Mouse (Mus musculus): ENCODE data around the gene Eci1. TPM values are rescaled to one million over a fixed set of nuclear protein-coding genes. Genes with fewer than 3 reads are reported as not detected.
A peak's percentile ranks its signal among the peaks of the same experiment; 100 is the strongest.

The Eci1 gene
- polyA plus RNA-seq, 1 experiment, result 28.0 TPM

DNA sequence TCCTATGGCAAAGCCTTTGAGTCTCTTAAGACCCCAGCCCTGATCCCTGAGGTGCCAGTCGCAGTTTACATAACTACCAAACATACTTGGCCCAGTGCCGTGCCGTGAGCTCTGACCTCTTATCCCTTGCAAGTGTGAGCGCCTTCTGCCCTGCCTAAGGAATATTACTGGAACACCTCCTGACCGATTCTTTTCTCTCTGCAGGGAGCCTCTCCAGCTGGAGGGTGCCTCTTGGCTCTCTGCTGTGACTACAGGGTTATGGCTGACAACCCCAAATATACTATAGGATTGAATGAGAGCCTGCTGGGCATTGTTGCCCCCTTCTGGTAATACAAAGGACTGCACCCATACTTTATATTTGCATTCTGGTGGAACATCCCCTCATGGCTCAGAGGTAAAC lies 10.6 kb downstream of the Eci1 start:
- Histone ChIP-seq H3K4me3 (ENCODE audit: extremely low read depth, insufficient read depth, insufficient read length) (no peak overlapping the region), H3K27ac (ENCODE audit: insufficient read depth, low read length) (no peak overlapping the region), H3K27me3 (ENCODE audit: control insufficient read depth, insufficient read depth, low read length) (no peaks in the 10 kb centered on the region), H3K4me1 (ENCODE audit: control insufficient read depth, insufficient read depth, insufficient read length) (no peaks in the 10 kb centered on the region), H3K36me3 (ENCODE audit: control insufficient read depth, insufficient read depth, low read length) (peaks cover 15% of the 10 kb centered on the region)
- DNase-seq (ENCODE audit: low read depth in 1 of 2, low spot score in 2 of 2), result peak in 1 of 2 experiments; percentile 29
- WGBS, result 85% methylated on average over 5 of the region's 5 CpGs
- TF ChIP-seq POLR2A (IDR thresholded peaks at IDR 0.05; ENCODE audit: low read depth, low read length) (no peak), CTCF (IDR thresholded peaks at IDR 0.05; ENCODE audit: extremely low read depth, insufficient read depth, insufficient read length, insufficient replicate concordance) (peak; percentile 39; the same call in 1 of the 2 replicates)

DNA sequence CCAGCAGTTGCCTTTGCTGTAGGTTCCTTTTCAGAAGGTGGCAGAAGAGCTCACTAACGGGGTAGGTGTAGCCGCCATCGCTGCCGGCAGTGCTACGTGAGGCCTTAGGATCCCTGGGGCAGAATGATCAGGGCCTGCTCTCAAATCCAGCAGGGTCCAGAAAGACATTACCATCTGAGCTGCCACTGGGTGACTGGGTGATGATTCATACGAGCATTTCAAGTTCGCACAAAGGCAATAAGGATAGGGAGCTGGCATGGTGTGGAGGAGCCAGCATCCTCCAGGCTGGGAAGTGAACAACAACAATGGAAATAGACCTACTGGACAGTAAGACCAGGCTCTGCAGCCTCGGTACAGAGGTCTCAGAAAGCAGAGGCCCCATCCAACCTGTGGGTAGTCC lies 13.9 kb downstream of the Eci1 start:
- Histone ChIP-seq H3K27ac (ENCODE audit: insufficient read depth, low read length) (no peak overlapping the region), H3K4me3 (ENCODE audit: extremely low read depth, insufficient read depth, insufficient read length) (no peak overlapping the region), H3K36me3 (ENCODE audit: control insufficient read depth, insufficient read depth, low read length) (peaks cover 29% of the 10 kb centered on the region), H3K27me3 (ENCODE audit: control insufficient read depth, insufficient read depth, low read length) (no peaks in the 10 kb centered on the region), H3K4me1 (ENCODE audit: control insufficient read depth, insufficient read depth, insufficient read length) (no peaks in the 10 kb centered on the region)
- WGBS, result 96% methylated on average over 8 of the region's 8 CpGs
- no peak for DNase-seq (ENCODE audit: low read depth in 1 of 2, low spot score in 2 of 2)
- TF ChIP-seq CTCF (IDR thresholded peaks at IDR 0.05; ENCODE audit: extremely low read depth, insufficient read depth, insufficient read length, insufficient replicate concordance) (no peak), POLR2A (IDR thresholded peaks at IDR 0.05; ENCODE audit: low read depth, low read length) (no peak)

DNA sequence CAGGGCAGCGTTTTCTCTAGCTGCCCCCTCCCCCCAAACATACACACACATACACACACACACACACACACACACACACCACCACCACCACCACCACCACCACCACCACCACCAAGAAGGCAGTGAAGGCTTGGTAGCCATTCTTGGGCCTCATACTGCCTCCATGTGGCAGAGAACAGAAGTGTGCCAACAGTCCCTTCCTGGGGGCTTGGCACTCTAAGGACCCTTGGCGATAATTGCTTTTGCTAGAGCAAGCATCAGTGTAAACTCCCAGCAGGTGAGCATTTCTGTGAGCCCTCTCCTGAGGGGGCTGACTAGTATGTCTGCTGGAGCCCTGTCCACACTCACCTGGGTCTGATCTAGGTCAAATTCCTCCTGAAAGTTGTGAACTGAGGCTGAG lies 14.7 kb downstream of the Eci1 start:
- no peaks in the 10 kb centered on the region for H3K4me1 ChIP-seq (ENCODE audit: control insufficient read depth, insufficient read depth, insufficient read length)
- no peak overlapping the region for H3K27ac ChIP-seq (ENCODE audit: insufficient read depth, low read length)
- DNase-seq (ENCODE audit: low read depth in 1 of 2, low spot score in 2 of 2), result no peak
- no peak overlapping the region for H3K4me3 ChIP-seq (ENCODE audit: extremely low read depth, insufficient read depth, insufficient read length)
- TF ChIP-seq POLR2A (IDR thresholded peaks at IDR 0.05; ENCODE audit: low read depth, low read length) (no peak), CTCF (IDR thresholded peaks at IDR 0.05; ENCODE audit: extremely low read depth, insufficient read depth, insufficient read length, insufficient replicate concordance) (no peak)
- H3K36me3 ChIP-seq (ENCODE audit: control insufficient read depth, insufficient read depth, low read length), result peaks cover 36% of the 10 kb centered on the region
- 66% methylated on average over 2 of the region's 2 CpGs for WGBS
- H3K27me3 ChIP-seq (ENCODE audit: control insufficient read depth, insufficient read depth, low read length), result no peaks in the 10 kb centered on the region

DNA sequence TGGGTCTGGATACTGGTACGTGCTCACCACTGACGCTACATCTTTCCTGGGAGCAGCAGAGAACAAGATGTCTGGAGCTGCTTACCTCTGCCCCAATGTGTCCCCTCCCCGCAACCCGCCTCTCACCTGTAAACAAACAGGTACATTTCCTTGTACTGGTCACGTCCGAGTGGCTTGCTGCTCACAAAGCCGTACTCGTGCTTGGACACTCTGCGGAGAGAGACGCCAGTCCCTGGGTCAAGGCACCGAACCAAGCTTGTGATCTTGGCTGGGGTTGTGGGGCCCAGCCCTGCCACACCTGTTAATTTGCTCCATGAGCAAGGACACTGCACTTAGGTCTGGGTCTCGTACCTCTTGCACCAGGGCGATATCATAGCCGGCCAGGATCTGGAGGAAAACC lies 15.7 kb downstream of the Eci1 start:
- Histone ChIP-seq H3K4me1 (ENCODE audit: control insufficient read depth, insufficient read depth, insufficient read length) (no peaks in the 10 kb centered on the region), H3K27ac (ENCODE audit: insufficient read depth, low read length) (no peak overlapping the region), H3K27me3 (ENCODE audit: control insufficient read depth, insufficient read depth, low read length) (no peaks in the 10 kb centered on the region), H3K4me3 (ENCODE audit: extremely low read depth, insufficient read depth, insufficient read length) (no peak overlapping the region), H3K36me3 (ENCODE audit: control insufficient read depth, insufficient read depth, low read length) (peaks cover 45% of the 10 kb centered on the region)
- no peak for TF ChIP-seq POLR2A (IDR thresholded peaks at IDR 0.05; ENCODE audit: low read depth, low read length)
- no peak for TF ChIP-seq CTCF (IDR thresholded peaks at IDR 0.05; ENCODE audit: extremely low read depth, insufficient read depth, insufficient read length, insufficient replicate concordance)
- 96% methylated on average over 14 of the region's 14 CpGs for WGBS
- no peak for DNase-seq (ENCODE audit: low read depth in 1 of 2, low spot score in 2 of 2)

DNA sequence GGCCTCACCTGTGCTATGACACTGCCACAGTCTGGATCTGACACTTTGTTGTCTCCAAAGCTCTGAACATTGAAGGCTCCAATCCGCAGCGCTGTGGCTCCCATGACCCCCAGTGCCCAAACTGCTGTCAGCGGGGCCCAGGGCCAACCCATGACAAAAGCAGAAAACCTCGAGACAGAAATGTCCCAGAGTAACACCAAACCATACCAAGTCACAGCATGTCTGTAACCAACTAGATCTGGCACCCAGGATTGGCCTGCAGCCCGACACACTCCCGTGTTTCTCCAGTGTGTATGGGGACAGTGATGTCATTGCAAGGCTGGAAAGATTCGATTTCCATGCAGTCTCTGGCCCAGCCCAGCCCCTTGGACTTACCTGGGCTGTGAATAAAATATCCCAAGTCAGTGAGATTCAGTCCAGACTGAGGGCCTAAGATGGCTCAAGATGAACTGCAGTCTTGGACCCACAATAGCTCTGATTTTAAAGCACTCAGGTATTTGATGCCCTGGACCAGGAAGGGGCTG lies 16.3 kb downstream of the Eci1 start, which contains the start of gene Dnase1l2:
TSS of gene Dnase1l2 (minus strand) at position 474 of the 524 bp plus-strand sequence.
- Histone ChIP-seq H3K36me3 (ENCODE audit: control insufficient read depth, insufficient read depth, low read length) (peaks cover 48% of the 10 kb centered on the region), H3K27ac (ENCODE audit: insufficient read depth, low read length) (no peak within 1 kb of the TSS), H3K27me3 (ENCODE audit: control insufficient read depth, insufficient read depth, low read length) (no peaks in the 10 kb centered on the region), H3K4me1 (ENCODE audit: control insufficient read depth, insufficient read depth, insufficient read length) (no peaks in the 10 kb centered on the region), H3K4me3 (ENCODE audit: extremely low read depth, insufficient read depth, insufficient read length) (no peak within 1 kb of the TSS)
- no peak for TF ChIP-seq CTCF (IDR thresholded peaks at IDR 0.05; ENCODE audit: extremely low read depth, insufficient read depth, insufficient read length, insufficient replicate concordance)
- TF ChIP-seq POLR2A (IDR thresholded peaks at IDR 0.05; ENCODE audit: low read depth, low read length), result no peak
- no peak for DNase-seq (ENCODE audit: low read depth in 1 of 2, low spot score in 2 of 2)
- 81% methylated on average over 7 of the region's 7 CpGs for WGBS

DNA sequence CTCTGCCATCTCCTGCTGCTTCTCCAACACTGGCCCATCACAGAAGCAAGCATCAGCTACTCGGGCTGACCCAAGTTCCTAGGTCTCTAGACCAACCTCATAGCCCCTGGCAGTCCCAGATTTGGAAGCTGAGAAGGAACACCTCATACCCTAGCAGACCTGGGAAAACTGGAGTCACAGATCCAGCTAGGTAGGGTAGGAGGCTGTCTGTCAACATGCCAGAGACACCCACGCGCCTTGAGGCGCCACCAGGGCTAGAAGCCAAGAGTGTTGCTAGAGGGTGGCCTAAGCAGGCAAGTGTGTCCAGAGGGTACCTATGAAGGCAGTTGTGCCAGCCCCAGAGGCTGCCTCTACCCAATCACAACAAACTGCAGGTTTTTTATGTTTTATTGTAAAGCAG lies 17.0 kb downstream of the Eci1 start:
- TF ChIP-seq POLR2A (IDR thresholded peaks at IDR 0.05; ENCODE audit: low read depth, low read length) (no peak), CTCF (IDR thresholded peaks at IDR 0.05; ENCODE audit: extremely low read depth, insufficient read depth, insufficient read length, insufficient replicate concordance) (no peak)
- peaks cover 52% of the 10 kb centered on the region for H3K36me3 ChIP-seq (ENCODE audit: control insufficient read depth, insufficient read depth, low read length)
- H3K27ac ChIP-seq (ENCODE audit: insufficient read depth, low read length), result no peak overlapping the region
- H3K4me1 ChIP-seq (ENCODE audit: control insufficient read depth, insufficient read depth, insufficient read length), result no peaks in the 10 kb centered on the region
- no peak overlapping the region for H3K4me3 ChIP-seq (ENCODE audit: extremely low read depth, insufficient read depth, insufficient read length)
- no peak for DNase-seq (ENCODE audit: low read depth in 1 of 2, low spot score in 2 of 2)
- H3K27me3 ChIP-seq (ENCODE audit: control insufficient read depth, insufficient read depth, low read length), result no peaks in the 10 kb centered on the region
- WGBS, result 87% methylated on average over 4 of the region's 4 CpGs

DNA sequence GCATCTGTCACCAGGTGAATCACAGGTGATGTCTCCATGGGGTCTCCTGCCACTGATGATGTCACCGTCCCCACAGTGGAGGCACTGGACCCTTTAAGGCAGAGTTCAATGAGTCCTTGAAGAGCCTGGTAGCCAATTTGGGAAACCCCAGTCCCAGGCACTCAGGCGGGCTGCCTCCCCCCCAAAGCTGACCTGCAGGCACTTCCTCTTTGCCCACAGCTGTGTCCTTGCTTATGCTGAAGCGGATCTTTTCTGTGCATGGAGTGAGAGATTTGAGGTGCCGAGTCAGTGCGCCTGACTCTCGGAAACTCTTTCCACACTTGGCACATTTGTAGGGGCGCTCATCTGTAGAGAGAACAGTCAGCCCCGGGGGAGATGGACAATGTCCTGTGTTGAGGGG lies 20.1 kb downstream of the Eci1 start:
- Histone ChIP-seq H3K4me3 (ENCODE audit: extremely low read depth, insufficient read depth, insufficient read length) (no peak overlapping the region), H3K27me3 (ENCODE audit: control insufficient read depth, insufficient read depth, low read length) (no peaks in the 10 kb centered on the region), H3K27ac (ENCODE audit: insufficient read depth, low read length) (no peak overlapping the region), H3K36me3 (ENCODE audit: control insufficient read depth, insufficient read depth, low read length) (peaks cover 50% of the 10 kb centered on the region), H3K4me1 (ENCODE audit: control insufficient read depth, insufficient read depth, insufficient read length) (no peaks in the 10 kb centered on the region)
- TF ChIP-seq CTCF (IDR thresholded peaks at IDR 0.05; ENCODE audit: extremely low read depth, insufficient read depth, insufficient read length, insufficient replicate concordance) (no peak), POLR2A (IDR thresholded peaks at IDR 0.05; ENCODE audit: low read depth, low read length) (no peak)
- 81% methylated on average over 8 of the region's 8 CpGs for WGBS
- DNase-seq (ENCODE audit: low read depth in 1 of 2, low spot score in 2 of 2), result no peak

Measured in spleen, adult 2 months (tissue).